Mouse (Mus musculus): ENCODE results near the gene Kctd18. TPM values are rescaled to one million over a fixed set of nuclear protein-coding genes. Genes with fewer than 3 reads are reported as not detected.

Kctd18 gene
- total RNA-seq (2023) = 10 to 100 TPM; 15.4 to 23.6 TPM

GRCm38 (mm10) chr1:58018856-58019255 lies at the start of gene Kctd18:
Gene Kctd18 (minus strand): TSS chr1:58018956.

GRCm38 (mm10) chr1:58029636-58030117 lies 10.9 kb upstream of the Kctd18 start, which contains the start of gene Aox1:
Gene Aox1 (plus strand): TSS chr1:58029931.

GRCm38 (mm10) chr1:57995432-57996132 lies 23.2 kb downstream of the Kctd18 start, which contains the start of gene Sgo2a:
Gene Sgo2a (plus strand): TSS chr1:57995971.

Other genes starting within 250 kb of the Kctd18 start
- not detected for gene Spats2l, start 244.8 kb downstream of the Kctd18 start, total RNA-seq (2023)
- gene Sgo2a, start 23.0 kb downstream of the Kctd18 start, total RNA-seq (2023) = 10 to 100 TPM; 15.6 to 16.9 TPM
- under 1 TPM; 0.29 to 0.47 TPM for gene Aox1, start 11.0 kb upstream of the Kctd18 start, total RNA-seq (2023)
- gene Aox3, start 94.2 kb upstream of the Kctd18 start, total RNA-seq (2023) = under 1 TPM; 0.18 to 0.44 TPM
- 1 to 10 TPM in 1 of 2 experiments, not detected in 1; 3.2 TPM for gene Aox4, start 191.4 kb upstream of the Kctd18 start, total RNA-seq (2023)